Mouse (Mus musculus) cortical plate, adult 2 months (tissue): ENCODE measurements at regions not wholly inside any gene's neighbourhood (a gene's known extent, or its start where the extent isn't known, plus 50 kb on each side); places are given as distances from the start of the nearest gene placed in this dataset.

Experiments used
- CTCF ChIP-seq: fragments of 200-500 bp; IDR thresholded peaks from 2 replicates; pipeline ENCODE4 v1.5.1; 2011; ENCODE audit warnings: mild to moderate bottlenecking, control low read depth, low read length; ENCODE audit not compliant: insufficient read depth; ENCODE audit errors: extremely low read depth
- POLR2A ChIP-seq: fragments of 200-500 bp; IDR thresholded peaks from 2 replicates; pipeline ENCODE4 v1.6.1; 2011; ENCODE audit warnings: mild to moderate bottlenecking, low read length, control low read depth; ENCODE audit not compliant: insufficient read depth; ENCODE audit errors: extremely low read depth

DNA sequence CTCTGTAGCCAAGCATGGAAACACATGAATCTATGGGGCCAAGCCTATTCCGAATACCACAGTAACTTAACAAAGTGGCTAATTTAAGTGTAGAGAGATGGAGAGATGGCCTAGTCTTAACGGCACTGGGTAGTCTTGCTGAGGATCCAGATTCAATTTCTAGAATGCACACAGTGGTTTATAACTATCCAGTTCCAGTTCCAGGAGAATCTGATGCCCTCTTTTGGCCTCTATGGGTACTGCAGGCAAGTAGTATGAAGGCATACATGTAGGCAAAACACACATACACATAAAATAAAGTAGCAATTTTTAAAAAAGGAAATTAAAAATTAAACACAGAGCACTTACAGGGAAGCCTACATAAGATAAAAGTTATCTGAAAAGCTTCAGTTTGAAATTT, 819.4 kb downstream of the Tmem132b start:
- no peak for TF ChIP-seq POLR2A
- TF ChIP-seq CTCF: no peak
